Mouse (Mus musculus) liver, embryonic 16.5 days (tissue): ENCODE measurements around the gene Xrcc5. TPM values are rescaled to one million over a fixed set of nuclear protein-coding genes. Genes with fewer than 3 reads are reported as not detected.
A peak's percentile ranks its signal among the peaks of the same experiment; 100 is the strongest.

ENCODE experiments used
- ATAC-seq: fragments of 200-750 bp; cut with Nextera tagmentation; 2 replicates; pipeline ENCODE4 v1.8.0; 2017; ENCODE audit warnings: low read depth, mild to moderate bottlenecking, moderate number of reproducible peaks, moderate library complexity
- H3K27ac ChIP-seq: fragments of 300-500 bp; sonication (generic); 2 replicates; pipeline ENCODE4 v1.5.1; 2014; ENCODE audit warnings: mild to moderate bottlenecking, low read length
- H3K27me3 ChIP-seq: fragments of 300-500 bp; sonication (generic); 2 replicates; pipeline ENCODE4 v1.6.1; 2014; ENCODE audit warnings: low read depth, low read length, mixed read lengths; ENCODE audit not compliant: control insufficient read depth, insufficient read depth
- H3K36me3 ChIP-seq: fragments of 300-500 bp; sonication (generic); 2 replicates; pipeline ENCODE4 v1.6.1; 2014; ENCODE audit warnings: mild to moderate bottlenecking; ENCODE audit not compliant: control insufficient read depth, insufficient read depth
- H3K4me1 ChIP-seq: fragments of 300-500 bp; sonication (generic); 2 replicates; pipeline ENCODE4 v1.6.1; 2014; ENCODE audit warnings: low read depth, low read length, mixed read lengths; ENCODE audit not compliant: control insufficient read depth
- H3K4me2 ChIP-seq: fragments of 300-500 bp; sonication (generic); 2 replicates; pipeline ENCODE4 v1.6.1; 2014; ENCODE audit warnings: low read depth, low read length, mixed read lengths
- H3K4me3 ChIP-seq: fragments of 300-500 bp; sonication (generic); 2 replicates; pipeline ENCODE4 v1.5.1; 2014; ENCODE audit warnings: low read depth, mild to moderate bottlenecking, low read length
- H3K9ac ChIP-seq: fragments of 300-500 bp; sonication (generic); 2 replicates; pipeline ENCODE4 v1.6.1; 2014; ENCODE audit warnings: low read depth, low read length
- H3K9me3 ChIP-seq: fragments of 300-500 bp; sonication (generic); replicated peaks from 2 replicates; pipeline ENCODE4 v1.6.1; 2016; ENCODE audit warnings: low read length; ENCODE audit not compliant: control insufficient read depth
- WGBS: fragments of 180-500 bp; shearing (Covaris S2); extraction: QIAGEN DNeasy Blood & Tissue Kit; methylation state at CpG from one replicate; pipeline ENCODE4 v1.1.7; 2014; ENCODE audit not compliant: insufficient replicate concordance; 5-methylcytosine and 5-hydroxymethylcytosine counted together
- polyA plus RNA-seq: library from polyadenylated mRNA; unstranded; fragments of >200 nt; fragmentation: Nextera tagmentation; extraction: Ambion mirVana; gene quantifications from 2 replicates; pipeline ENCODE4 v1.2.1, GENCODE M21; 2015

Xrcc5 gene
- polyA plus RNA-seq, 1 experiment from 2014 or later: 14.0 TPM

GRCm38 (mm10) chr1:72414133-72414532 lies 106.9 kb downstream of the Xrcc5 start:
- Histone ChIP-seq H3K4me1 (no peaks in the 10 kb centered on the region), H3K36me3 (no peaks in the 10 kb centered on the region), H3K4me2 (no peak overlapping the region), H3K4me3 (no peak overlapping the region), H3K9me3 (no peaks in the 10 kb centered on the region), H3K27me3 (no peaks in the 10 kb centered on the region), H3K27ac (no peak overlapping the region), H3K9ac (no peak overlapping the region)
- 70% methylated on average over 8 of the region's 8 CpGs for WGBS
- no peak for ATAC-seq

DNA sequence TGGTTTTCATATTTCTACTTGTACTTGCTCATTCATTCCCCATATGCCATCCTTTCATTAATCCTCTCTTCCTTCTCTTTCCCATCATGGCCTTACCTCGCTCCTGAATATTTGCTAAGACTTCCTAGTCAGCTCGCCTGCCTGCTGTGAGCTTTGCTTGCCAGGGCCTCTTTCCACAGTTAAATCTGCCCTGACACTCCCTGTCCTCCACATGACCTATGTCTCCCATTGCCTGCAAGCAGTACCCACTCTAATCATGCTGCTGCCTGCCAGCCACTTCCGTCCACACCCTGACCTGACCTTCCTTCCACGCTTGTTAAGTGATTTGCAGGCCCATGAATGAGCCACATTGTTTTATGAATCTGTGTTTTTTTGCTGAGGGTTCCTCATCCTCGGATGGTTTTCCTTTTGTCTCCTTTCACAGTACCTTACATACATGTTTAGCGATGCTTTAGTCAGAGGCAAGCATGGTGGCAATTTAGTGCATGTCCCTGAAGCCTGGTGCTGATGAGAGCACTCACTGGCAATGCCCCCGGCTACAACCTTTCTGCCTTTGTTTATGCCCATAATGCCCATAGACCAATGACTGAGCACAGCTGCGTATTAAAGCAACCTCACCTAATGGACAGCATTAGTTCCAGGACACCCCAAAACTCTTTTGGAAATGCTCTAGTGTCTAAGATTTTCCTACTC lies 107.5 kb downstream of the Xrcc5 start:
- ATAC-seq: no peak
- Histone ChIP-seq H3K27ac (no peak overlapping the region), H3K27me3 (no peaks in the 10 kb centered on the region), H3K4me3 (no peak overlapping the region), H3K4me2 (no peak overlapping the region), H3K4me1 (no peaks in the 10 kb centered on the region), H3K36me3 (no peaks in the 10 kb centered on the region), H3K9me3 (no peaks in the 10 kb centered on the region), H3K9ac (no peak overlapping the region)
- 60% methylated on average over 8 of the region's 8 CpGs for WGBS

- 61% methylated on average over 8 of the region's 8 CpGs for WGBS
- H3K27me3 ChIP-seq: no peaks in the 10 kb centered on the region
- H3K36me3 ChIP-seq: no peaks in the 10 kb centered on the region
- no peaks in the 10 kb centered on the region for H3K9me3 ChIP-seq
- H3K27ac ChIP-seq: no peak overlapping the region
- H3K4me3 ChIP-seq: no peak overlapping the region
- no peak for ATAC-seq
- H3K4me1 ChIP-seq: no peaks in the 10 kb centered on the region
- no peak overlapping the region for H3K9ac ChIP-seq
- no peak overlapping the region for H3K4me2 ChIP-seq
Observed at GRCm38 (mm10) chr1:72418744-72419655, 111.8 kb downstream of the Xrcc5 start.

DNA sequence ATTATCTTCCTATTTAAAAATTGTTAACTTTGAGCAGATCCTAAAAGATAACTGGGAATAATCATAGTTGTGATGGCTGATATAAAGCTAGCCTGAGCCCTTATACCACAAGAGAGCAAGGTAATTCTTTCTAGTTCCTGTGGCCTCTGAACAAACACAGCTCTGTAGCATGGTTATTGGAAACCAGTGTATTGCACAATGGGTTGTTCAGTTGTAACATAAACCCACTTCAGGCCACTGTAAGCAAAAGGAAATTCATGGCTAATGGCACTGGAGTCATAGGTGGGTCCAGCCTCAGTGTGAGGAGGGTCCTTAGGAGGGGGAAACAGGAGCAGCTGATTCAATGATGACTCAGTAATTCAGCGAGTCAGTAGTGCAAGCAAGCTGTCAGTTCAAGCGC lies 113.0 kb downstream of the Xrcc5 start:
- Histone ChIP-seq H3K4me1 (no peaks in the 10 kb centered on the region), H3K27ac (no peak overlapping the region), H3K9ac (no peak overlapping the region), H3K4me2 (no peak overlapping the region), H3K4me3 (no peak overlapping the region), H3K27me3 (no peaks in the 10 kb centered on the region), H3K9me3 (no peaks in the 10 kb centered on the region), H3K36me3 (no peaks in the 10 kb centered on the region)
- WGBS: 48% methylated on average over 2 of the region's 2 CpGs
- ATAC-seq: 0 out of 2 replicates have a peak, but pooled peaks have one; percentile 21

- Histone ChIP-seq H3K27ac (no peak overlapping the region), H3K9ac (no peak overlapping the region), H3K4me2 (no peak overlapping the region), H3K4me3 (no peak overlapping the region), H3K27me3 (no peaks in the 10 kb centered on the region), H3K36me3 (no peaks in the 10 kb centered on the region), H3K9me3 (no peaks in the 10 kb centered on the region), H3K4me1 (no peaks in the 10 kb centered on the region)
- ATAC-seq: no peak
- WGBS: 73% methylated on average over 4 of the region's 4 CpGs
Observed at GRCm38 (mm10) chr1:72422121-72422520, 114.9 kb downstream of the Xrcc5 start.

DNA sequence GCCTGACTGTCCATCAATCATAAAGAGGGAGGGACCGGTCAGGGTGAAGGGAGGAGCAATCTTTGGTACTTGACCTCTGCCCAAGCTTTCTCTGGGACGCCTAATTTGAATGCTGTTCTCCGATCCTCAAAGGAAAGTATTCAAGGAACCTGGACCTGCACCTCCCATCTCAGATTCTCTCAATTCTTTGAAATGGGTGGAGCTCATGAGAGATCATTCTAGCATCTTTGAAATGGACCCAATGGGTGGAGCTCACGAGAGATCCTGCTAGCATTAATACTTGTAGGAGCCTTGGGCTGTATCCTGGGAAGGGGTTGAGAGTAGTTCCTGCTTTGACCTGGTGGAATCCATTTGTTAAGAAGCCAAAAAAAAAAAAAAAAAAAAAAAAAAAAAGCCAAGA lies 119.2 kb downstream of the Xrcc5 start:
- WGBS: 54% methylated on average over 4 of the region's 4 CpGs
- no peak for ATAC-seq

GRCm38 (mm10) chr1:72428526-72428925 lies 121.3 kb downstream of the Xrcc5 start:
- ATAC-seq: peak; percentile 62
- H3K4me2 ChIP-seq: no peak overlapping the region
- H3K4me1 ChIP-seq: no peaks in the 10 kb centered on the region
- no peak overlapping the region for H3K9ac ChIP-seq
- H3K27me3 ChIP-seq: no peaks in the 10 kb centered on the region
- WGBS: 55% methylated on average over 8 of the region's 8 CpGs
- 0 out of 2 replicates have a peak overlapping the region, but pooled peaks have one; percentile 17 for H3K27ac ChIP-seq
- no peaks in the 10 kb centered on the region for H3K36me3 ChIP-seq
- H3K9me3 ChIP-seq: no peaks in the 10 kb centered on the region
- no peak overlapping the region for H3K4me3 ChIP-seq

More for the DNA sequence above, 119.2 kb downstream of the Xrcc5 start:
- Histone ChIP-seq H3K27me3 (no peaks in the 10 kb centered on the region), H3K9me3 (no peaks in the 10 kb centered on the region), H3K4me2 (no peak overlapping the region), H3K36me3 (no peaks in the 10 kb centered on the region), H3K27ac (no peak overlapping the region), H3K4me1 (no peaks in the 10 kb centered on the region), H3K4me3 (no peak overlapping the region), H3K9ac (no peak overlapping the region)

DNA sequence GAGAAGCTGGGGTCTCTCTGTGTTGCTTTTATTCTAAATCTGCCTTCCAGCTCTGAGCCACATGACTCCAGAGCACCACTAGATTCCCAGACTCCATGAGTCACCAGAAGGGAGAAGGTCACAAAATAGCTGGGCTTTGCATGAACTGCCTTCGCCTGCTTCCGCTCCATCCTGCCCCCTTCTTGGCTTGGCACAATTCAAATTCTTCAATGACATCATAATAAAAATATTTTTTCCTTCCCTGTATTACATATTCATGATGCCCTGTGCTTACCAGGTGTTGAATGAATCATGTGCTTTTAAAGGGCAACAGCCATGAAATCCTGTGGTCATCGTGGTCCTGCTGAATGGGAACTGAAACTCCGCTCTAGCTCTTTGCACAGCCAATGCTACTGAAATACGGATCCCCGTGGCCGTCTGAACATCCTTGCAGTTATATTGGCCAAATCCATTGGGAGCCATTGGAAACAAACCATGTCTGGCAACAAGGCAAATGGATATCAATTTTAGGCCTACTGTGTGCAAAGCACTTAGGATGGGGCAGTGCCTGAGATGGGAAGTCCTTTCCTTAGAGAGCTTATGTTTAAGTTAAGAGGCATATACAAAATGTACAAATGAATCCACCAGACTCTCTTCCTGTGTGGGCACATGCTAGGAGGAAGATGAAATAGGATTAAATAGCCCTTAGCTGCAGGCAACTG lies 122.0 kb downstream of the Xrcc5 start:
- H3K9ac ChIP-seq: no peak overlapping the region
- no peak overlapping the region for H3K4me3 ChIP-seq
- no peak for ATAC-seq
- no peaks in the 10 kb centered on the region for H3K36me3 ChIP-seq
- WGBS: 61% methylated on average over 7 of the region's 7 CpGs
- no peak overlapping the region for H3K27ac ChIP-seq
- H3K4me2 ChIP-seq: no peak overlapping the region
- H3K9me3 ChIP-seq: no peaks in the 10 kb centered on the region
- H3K27me3 ChIP-seq: no peaks in the 10 kb centered on the region
- no peaks in the 10 kb centered on the region for H3K4me1 ChIP-seq
